Mouse (Mus musculus) MEL (cell line): ENCODE results near the gene Babam2.

Source experiments
- CHD2 ChIP-seq: IDR thresholded peaks from 2 replicates; pipeline ENCODE4 v1.6.1; 2011; ENCODE audit warnings: low read length, improper control_type of control experiment
- EP300 ChIP-seq, 2 experiments: IDR thresholded peaks; 2 replicates each; pipeline ENCODE4 v1.6.1; 2011; ENCODE audit warnings: improper control_type of control experiment in 2 of 2, low read length in 2 of 2, low read depth in 1 of 2, mild to moderate bottlenecking in 1 of 2
- JUND ChIP-seq: IDR thresholded peaks from 2 replicates; pipeline ENCODE4 v1.6.1; 2011; ENCODE audit warnings: low read depth, mild to moderate bottlenecking, improper control_type of control experiment, low read length

DNA sequence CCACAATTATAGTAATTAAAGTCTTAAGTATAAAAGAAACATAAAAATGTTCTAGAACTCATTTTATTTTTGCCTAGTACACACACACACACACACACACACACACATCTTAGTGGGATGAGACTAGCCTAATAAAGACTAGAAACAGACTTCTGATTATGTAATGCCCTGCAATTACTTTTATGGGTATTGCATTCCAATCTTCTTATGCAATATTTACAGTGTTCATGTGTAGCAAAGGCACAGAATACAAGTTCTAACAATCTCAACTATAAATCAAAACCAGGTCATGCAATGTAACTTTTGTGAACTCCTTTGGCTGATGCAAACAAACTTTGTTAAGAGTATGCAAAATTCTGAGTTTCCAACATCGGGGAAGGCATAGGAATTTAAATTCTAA is 155.3 kb downstream of the Babam2 start:
- TF ChIP-seq CHD2 (no peak), JUND (no peak), EP300 (IDR thresholded peaks at IDR 0.05; ENCODE audit: low read depth in 1 of 2, low read length in 2 of 2) (no peak)
